ENCODE assay signal across 7 mouse cellular contexts in the genomic region with DNA sequence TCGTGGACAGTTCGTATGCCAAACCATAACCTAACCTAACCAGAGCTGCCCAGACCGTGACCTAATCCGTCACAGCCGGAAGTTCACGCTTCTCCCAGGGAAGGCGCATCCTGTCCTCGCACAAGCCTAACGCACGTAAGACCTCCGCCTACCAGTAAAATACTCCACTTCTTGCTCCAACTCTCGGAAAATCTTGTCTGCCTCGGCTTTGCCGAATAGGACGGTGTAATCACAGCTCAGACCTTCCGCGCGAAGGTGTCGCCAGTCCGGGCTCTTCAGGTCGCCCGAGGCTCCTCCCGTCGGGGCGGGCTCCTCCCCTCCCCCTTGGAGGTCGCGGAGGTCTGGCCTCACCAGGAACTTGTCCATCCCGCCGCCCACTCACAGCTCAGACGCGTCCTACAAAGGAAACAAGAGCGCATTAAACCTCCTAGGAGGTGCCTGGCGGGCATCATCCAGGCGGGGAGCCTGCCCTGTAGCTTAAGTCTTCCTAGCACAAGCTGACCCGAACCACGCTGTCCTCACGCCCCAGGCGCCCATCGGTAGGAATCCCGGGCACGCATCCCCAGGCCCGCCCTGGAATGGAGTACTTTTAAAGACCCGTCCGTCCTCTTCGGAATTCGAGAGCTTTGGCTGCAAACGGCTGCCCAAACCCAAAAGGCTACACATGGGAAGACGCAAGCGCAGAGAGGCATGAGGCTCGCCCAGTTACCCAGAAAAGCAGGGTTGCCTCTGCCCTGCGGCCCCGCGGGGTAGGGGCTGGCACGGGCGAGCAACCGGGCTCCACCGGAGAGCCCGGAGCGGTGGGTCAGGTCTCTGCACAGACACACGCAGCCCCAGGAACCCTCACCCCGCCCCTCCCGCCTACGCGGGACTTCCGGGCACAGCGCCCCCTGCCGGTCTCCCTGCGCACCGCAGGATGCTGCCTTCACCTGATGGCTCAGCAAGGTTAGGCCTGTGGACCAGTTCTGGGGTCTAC. TPM values are rescaled to one million over a fixed set of nuclear protein-coding genes. Genes with fewer than 3 reads are reported as not detected.
DNase-seq lines count a peak whose midpoint lies in the region; ATAC-seq lines count a peak whose summit lies in the region.

TSS of gene Alkbh2 (minus strand) at position 845 of the 976 bp plus-strand sequence.

- intact Hi-C loops in left cerebral cortex, postnatal 25 days (cut with DNase I) = loop anchor here (5.0 kb wide), 1 partner anchor 75 kb away; no protein-coding TSS in a partner anchor

- ATAC-seq in inflammation-experienced regulatory T-cells, adult 6 months = peak; percentile 15

- DNase-seq in adrenal gland, adult 18-20 months (ENCODE audit: low spot score in 2 of 2) = peak; percentile 89 to 91
- DNase-seq in embryo, embryonic 11 days = peak; percentile 92
- peak; percentile 77 for DNase-seq in gastrocnemius, postnatal 25 days
- peak; percentile 68 for DNase-seq in left cerebral cortex, postnatal 25 days (ENCODE audit: low spot score in 2 of 2)
- peak; percentile 89 for DNase-seq in mesoderm, embryonic 11.5 days (ENCODE audit: low read depth, low spot score)
- peak; percentile 85 for DNase-seq in right cerebral cortex, postnatal 4 days

RNA-seq across cellular contexts. Expression of gene Alkbh2, which starts in this region (rescaled TPM):
- 1 to 10 TPM; 6.3 to 8.1 TPM for total RNA-seq in adrenal gland, adult 18-20 months (2021)
- total RNA-seq in gastrocnemius, postnatal 25 days (2021) = 1 to 10 TPM; 1.2 to 1.4 TPM
- polyA plus RNA-seq in inflammation-experienced regulatory T-cells, adult 6 months (2017; shearing (Covaris generic)) = 1 to 10 TPM; 4.3 to 8.4 (median 5.4) TPM
- total RNA-seq in left cerebral cortex, postnatal 25 days (2021) = 1 to 10 TPM; 5.2 to 5.4 TPM

Comparison
In these comparisons a context has a peak if more than half of its experiments do, and no peak if none do; other contexts are left out.
1. Peak in every context shown above with its lines: DNase-seq and ATAC-seq.